Mouse (Mus musculus) hindbrain, embryonic 14.5 days (tissue): Measurements from ENCODE around the gene Cox18. TPM values are rescaled to one million over a fixed set of nuclear protein-coding genes. Genes with fewer than 3 reads are reported as not detected.

Source experiments
- ATAC-seq: fragments of 200-750 bp; cut with Nextera tagmentation; 2 replicates; pipeline ENCODE4 v1.8.0; 2017; ENCODE audit warnings: moderate number of reproducible peaks, mild to moderate bottlenecking, moderate TSS enrichment, moderate library complexity; ENCODE audit not compliant: low FRiP score
- DNase-seq: peaks from one replicate; pipeline ENCODE4 v3.0.0-alpha.2; 2015; ENCODE audit warnings: low spot score
- H3K27ac ChIP-seq: fragments of 300-500 bp; sonication (generic); 2 replicates; pipeline ENCODE4 v1.5.1; 2014; ENCODE audit warnings: mild to moderate bottlenecking, moderate library complexity
- H3K27me3 ChIP-seq: fragments of 300-500 bp; sonication (generic); 2 replicates; pipeline ENCODE4 v1.6.1; 2014; ENCODE audit warnings: mild to moderate bottlenecking, low read length, mixed read lengths; ENCODE audit not compliant: control insufficient read depth, insufficient read depth
- H3K36me3 ChIP-seq: fragments of 300-500 bp; sonication (generic); replicated peaks from 2 replicates; pipeline ENCODE4 v1.6.1; 2014; ENCODE audit not compliant: control insufficient read depth, insufficient read depth
- H3K4me1 ChIP-seq: fragments of 300-500 bp; sonication (generic); replicated peaks from 2 replicates; pipeline ENCODE4 v1.6.1; 2014; ENCODE audit warnings: antibody characterized with exemption, low read length, mixed read lengths; ENCODE audit not compliant: control insufficient read depth, insufficient read depth
- H3K4me2 ChIP-seq: fragments of 300-500 bp; sonication (generic); replicated peaks from 2 replicates; pipeline ENCODE4 v1.6.1; 2014; ENCODE audit warnings: mild to moderate bottlenecking, moderate library complexity
- H3K4me3 ChIP-seq: fragments of 300-500 bp; sonication (generic); replicated peaks from 2 replicates; pipeline ENCODE4 v1.5.1; 2014; ENCODE audit warnings: mild to moderate bottlenecking, low read length
- H3K9ac ChIP-seq: fragments of 300-500 bp; sonication (generic); 2 replicates; pipeline ENCODE4 v1.6.1; 2014
- H3K9me3 ChIP-seq: fragments of 300-500 bp; sonication (generic); 2 replicates; pipeline ENCODE4 v1.6.1; 2016; ENCODE audit warnings: low read length; ENCODE audit not compliant: control insufficient read depth
- WGBS: fragments of 180-500 bp; shearing (Covaris S2); extraction: QIAGEN DNeasy Blood & Tissue Kit; methylation state at CpG from one replicate; pipeline ENCODE4 v1.1.7; 2014; 5-methylcytosine and 5-hydroxymethylcytosine counted together
- polyA plus RNA-seq: library from polyadenylated mRNA; unstranded; fragments of >200 nt; fragmentation: Nextera tagmentation; extraction: Ambion mirVana; gene quantifications from 2 replicates; pipeline ENCODE4 v1.2.1, GENCODE M21; 2014

Cox18 gene
- polyA plus RNA-seq, 1 experiment from 2014 or later, result 39.6 TPM

GRCm38 (mm10) chr5:90199922-90200632 is 23.7 kb downstream of the Cox18 start:
- Histone ChIP-seq H3K4me3 (no peak overlapping the region), H3K9me3 (no peaks in the 10 kb centered on the region), H3K27ac (no peak overlapping the region), H3K27me3 (no peaks in the 10 kb centered on the region), H3K4me1 (no peaks in the 10 kb centered on the region), H3K36me3 (no peaks in the 10 kb centered on the region), H3K4me2 (no peak overlapping the region), H3K9ac (no peak overlapping the region)
- 67% methylated on average over 16 of the region's 16 CpGs for WGBS
- ATAC-seq (no peak), DNase-seq (no peak)

GRCm38 (mm10) chr5:90194831-90195230 is 29.0 kb downstream of the Cox18 start:
- 28% methylated on average over 6 of the region's 6 CpGs for WGBS
- peak; percentile 92 for DNase-seq
- H3K4me3 ChIP-seq, result no peak overlapping the region
- no peaks in the 10 kb centered on the region for H3K36me3 ChIP-seq
- H3K4me2 ChIP-seq, result no peak overlapping the region
- no peaks in the 10 kb centered on the region for H3K9me3 ChIP-seq
- no peak overlapping the region for H3K27ac ChIP-seq
- no peaks in the 10 kb centered on the region for H3K27me3 ChIP-seq
- no peak overlapping the region for H3K9ac ChIP-seq
- H3K4me1 ChIP-seq, result no peaks in the 10 kb centered on the region
- peak; percentile 84 for ATAC-seq

- ATAC-seq (no peak), DNase-seq (no peak)
- Histone ChIP-seq H3K9ac (no peak overlapping the region), H3K4me2 (no peak overlapping the region), H3K27me3 (no peaks in the 10 kb centered on the region), H3K36me3 (no peaks in the 10 kb centered on the region), H3K4me1 (no peaks in the 10 kb centered on the region), H3K4me3 (no peak overlapping the region), H3K9me3 (no peaks in the 10 kb centered on the region), H3K27ac (no peak overlapping the region)
- WGBS, result 63% methylated on average over 5 of the region's 5 CpGs
Measured at GRCm38 (mm10) chr5:90182782-90183181, 41.0 kb downstream of the Cox18 start.

GRCm38 (mm10) chr5:90179094-90179493 is 44.7 kb downstream of the Cox18 start:
- Histone ChIP-seq H3K4me1 (no peaks in the 10 kb centered on the region), H3K27ac (no peak overlapping the region), H3K9ac (no peak overlapping the region), H3K27me3 (no peaks in the 10 kb centered on the region), H3K36me3 (no peaks in the 10 kb centered on the region), H3K4me3 (no peak overlapping the region), H3K9me3 (no peaks in the 10 kb centered on the region), H3K4me2 (no peak overlapping the region)
- WGBS, result 81% methylated on average over 5 of the region's 5 CpGs
- ATAC-seq (no peak), DNase-seq (no peak)

- no peak for DNase-seq
- Histone ChIP-seq H3K9me3 (no peaks in the 10 kb centered on the region), H3K27ac (no peak overlapping the region), H3K4me1 (no peaks in the 10 kb centered on the region), H3K9ac (no peak overlapping the region), H3K4me3 (no peak overlapping the region), H3K4me2 (no peak overlapping the region), H3K36me3 (no peaks in the 10 kb centered on the region), H3K27me3 (no peaks in the 10 kb centered on the region)
- 93% methylated on average over 1 of the region's 1 CpGs for WGBS
- ATAC-seq, result no peak; the same call in 1 of the 2 replicates
Measured at GRCm38 (mm10) chr5:90178116-90178515, 45.7 kb downstream of the Cox18 start.

Other genes with a start within 250 kb of the Cox18 start
- 34.8 and 37.9 TPM in 2 replicates for gene Ankrd17, start 142.6 kb upstream of the Cox18 start, polyA plus RNA-seq
- gene Gm9958, start 143.2 kb upstream of the Cox18 start, polyA plus RNA-seq, result 3.9 and 4.9 TPM in 2 replicates
- not detected in 2 replicates for gene Alb, start 236.9 kb upstream of the Cox18 start, polyA plus RNA-seq